Mouse (Mus musculus): ENCODE data around the gene Gm9844.

The Gm9844 gene

GRCm38 (mm10) chr7:24901842-24902241, 39.8 kb downstream of the Gm9844 start:
- DNase-seq (ENCODE audit: low spot score in 2 of 2) = no peak

GRCm38 (mm10) chr7:24902264-24902629, 40.2 kb downstream of the Gm9844 start:
- no peak for DNase-seq (ENCODE audit: low spot score in 2 of 2)

GRCm38 (mm10) chr7:24902630-24903443, 40.8 kb downstream of the Gm9844 start, which contains the start of gene Arhgef1:
Gene Arhgef1 (plus strand): TSS chr7:24902912.
- DNase-seq (ENCODE audit: low spot score in 2 of 2) = no peak

- no peak for DNase-seq (ENCODE audit: low spot score in 2 of 2)
Measured at GRCm38 (mm10) chr7:24903444-24903825, 41.4 kb downstream of the Gm9844 start.

- peak; percentile 96 to 97 for DNase-seq (ENCODE audit: low spot score in 2 of 2)
Measured at GRCm38 (mm10) chr7:24904070-24904483, 42.1 kb downstream of the Gm9844 start.

- DNase-seq (ENCODE audit: low spot score in 2 of 2) = no peak
Measured at GRCm38 (mm10) chr7:24904936-24905335, 42.9 kb downstream of the Gm9844 start.

GRCm38 (mm10) chr7:24906551-24906950, 44.5 kb downstream of the Gm9844 start:
- no peak for DNase-seq (ENCODE audit: low spot score in 2 of 2)

GRCm38 (mm10) chr7:24907211-24907748, 45.3 kb downstream of the Gm9844 start:
- DNase-seq (ENCODE audit: low spot score in 2 of 2) = no peak

All from frontal cortex, postnatal 10 days (tissue).